Mouse (Mus musculus): ENCODE data around the gene Gas7. TPM values are rescaled to one million over a fixed set of nuclear protein-coding genes. Genes with fewer than 3 reads are reported as not detected.

Gene Gas7
- polyA plus RNA-seq, 1 experiment from 2014 or later, result 2.3 TPM

- Histone ChIP-seq H3K9me3 (ENCODE audit: control insufficient read depth, low read length) (no peaks in the 10 kb centered on the region), H3K4me2 (no peak overlapping the region), H3K4me3 (ENCODE audit: low read depth, low read length) (no peak overlapping the region), H3K4me1 (replicated peaks; ENCODE audit: control insufficient read depth, insufficient read depth, low read length) (no peaks in the 10 kb centered on the region), H3K9ac (ENCODE audit: low read depth, low read length) (no peak overlapping the region), H3K36me3 (ENCODE audit: control insufficient read depth, insufficient read depth, low read length) (no peaks in the 10 kb centered on the region), H3K27ac (ENCODE audit: low read depth, low read length) (no peak overlapping the region), H3K27me3 (replicated peaks; ENCODE audit: control insufficient read depth, insufficient read depth, low read length) (no peaks in the 10 kb centered on the region)
- DNase-seq (ENCODE audit: low spot score), result no peak
- WGBS, result 61% methylated on average over 7 of the region's 7 CpGs
- ATAC-seq (replicated peaks; ENCODE audit: low FRiP score), result no peak
These were observed 201.1 kb downstream of the Gas7 start for GRCm38 (mm10) chr11:67656366-67656765.

- H3K4me2 ChIP-seq, result no peak overlapping the region
These were observed 201.6 kb downstream of the Gas7 start for GRCm38 (mm10) chr11:67656811-67657210.

GRCm38 (mm10) chr11:67657685-67658382, 202.6 kb downstream of the Gas7 start:
- H3K9me3 ChIP-seq (ENCODE audit: control insufficient read depth, low read length), result no peaks in the 10 kb centered on the region
- H3K4me2 ChIP-seq, result no peak overlapping the region
- DNase-seq (ENCODE audit: low spot score) (no peak), ATAC-seq (replicated peaks; ENCODE audit: low FRiP score) (no peak)
- H3K4me3 ChIP-seq (ENCODE audit: low read depth, low read length), result no peak overlapping the region
- no peaks in the 10 kb centered on the region for H3K27me3 ChIP-seq (replicated peaks; ENCODE audit: control insufficient read depth, insufficient read depth, low read length)
- WGBS, result 41% methylated on average over 11 of the region's 11 CpGs
- H3K9ac ChIP-seq (ENCODE audit: low read depth, low read length), result no peak overlapping the region
- no peaks in the 10 kb centered on the region for H3K36me3 ChIP-seq (ENCODE audit: control insufficient read depth, insufficient read depth, low read length)
- no peak overlapping the region for H3K27ac ChIP-seq (ENCODE audit: low read depth, low read length)
- H3K4me1 ChIP-seq (replicated peaks; ENCODE audit: control insufficient read depth, insufficient read depth, low read length), result no peaks in the 10 kb centered on the region

More at GRCm38 (mm10) chr11:67656811-67657210, 201.6 kb downstream of the Gas7 start:
- ATAC-seq (replicated peaks; ENCODE audit: low FRiP score) (no peak), DNase-seq (ENCODE audit: low spot score) (no peak)
- Histone ChIP-seq H3K9ac (ENCODE audit: low read depth, low read length) (no peak overlapping the region), H3K27me3 (replicated peaks; ENCODE audit: control insufficient read depth, insufficient read depth, low read length) (no peaks in the 10 kb centered on the region), H3K4me1 (replicated peaks; ENCODE audit: control insufficient read depth, insufficient read depth, low read length) (no peaks in the 10 kb centered on the region), H3K9me3 (ENCODE audit: control insufficient read depth, low read length) (no peaks in the 10 kb centered on the region), H3K36me3 (ENCODE audit: control insufficient read depth, insufficient read depth, low read length) (no peaks in the 10 kb centered on the region), H3K27ac (ENCODE audit: low read depth, low read length) (no peak overlapping the region), H3K4me3 (ENCODE audit: low read depth, low read length) (no peak overlapping the region)
- WGBS, result 77% methylated on average over 9 of the region's 9 CpGs

GRCm38 (mm10) chr11:67661465-67661864, 206.2 kb downstream of the Gas7 start:
- Histone ChIP-seq H3K27ac (ENCODE audit: low read depth, low read length) (no peak overlapping the region), H3K9ac (ENCODE audit: low read depth, low read length) (no peak overlapping the region), H3K9me3 (ENCODE audit: control insufficient read depth, low read length) (no peaks in the 10 kb centered on the region), H3K4me3 (ENCODE audit: low read depth, low read length) (no peak overlapping the region), H3K27me3 (replicated peaks; ENCODE audit: control insufficient read depth, insufficient read depth, low read length) (no peaks in the 10 kb centered on the region), H3K36me3 (ENCODE audit: control insufficient read depth, insufficient read depth, low read length) (no peaks in the 10 kb centered on the region), H3K4me1 (replicated peaks; ENCODE audit: control insufficient read depth, insufficient read depth, low read length) (no peaks in the 10 kb centered on the region), H3K4me2 (no peak overlapping the region)
- DNase-seq (ENCODE audit: low spot score) (no peak), ATAC-seq (replicated peaks; ENCODE audit: low FRiP score) (no peak)
- 85% methylated on average over 8 of the region's 8 CpGs for WGBS

- Histone ChIP-seq H3K4me1 (replicated peaks; ENCODE audit: control insufficient read depth, insufficient read depth, low read length) (no peaks in the 10 kb centered on the region), H3K27me3 (replicated peaks; ENCODE audit: control insufficient read depth, insufficient read depth, low read length) (no peaks in the 10 kb centered on the region), H3K27ac (ENCODE audit: low read depth, low read length) (no peak overlapping the region), H3K4me2 (no peak overlapping the region), H3K9me3 (ENCODE audit: control insufficient read depth, low read length) (no peaks in the 10 kb centered on the region), H3K4me3 (ENCODE audit: low read depth, low read length) (no peak overlapping the region), H3K36me3 (ENCODE audit: control insufficient read depth, insufficient read depth, low read length) (no peaks in the 10 kb centered on the region), H3K9ac (ENCODE audit: low read depth, low read length) (no peak overlapping the region)
- ATAC-seq (replicated peaks; ENCODE audit: low FRiP score) (no peak), DNase-seq (ENCODE audit: low spot score) (no peak)
- 89% methylated on average over 4 of the region's 4 CpGs for WGBS
These were observed 208.2 kb downstream of the Gas7 start for GRCm38 (mm10) chr11:67663437-67663836.

- Histone ChIP-seq H3K27me3 (replicated peaks; ENCODE audit: control insufficient read depth, insufficient read depth, low read length) (no peaks in the 10 kb centered on the region), H3K9me3 (ENCODE audit: control insufficient read depth, low read length) (no peaks in the 10 kb centered on the region), H3K27ac (ENCODE audit: low read depth, low read length) (no peak overlapping the region), H3K9ac (ENCODE audit: low read depth, low read length) (no peak overlapping the region), H3K4me1 (replicated peaks; ENCODE audit: control insufficient read depth, insufficient read depth, low read length) (no peaks in the 10 kb centered on the region), H3K4me2 (no peak overlapping the region), H3K36me3 (ENCODE audit: control insufficient read depth, insufficient read depth, low read length) (no peaks in the 10 kb centered on the region), H3K4me3 (ENCODE audit: low read depth, low read length) (no peak overlapping the region)
- DNase-seq (ENCODE audit: low spot score) (no peak), ATAC-seq (replicated peaks; ENCODE audit: low FRiP score) (no peak)
- WGBS, result 72% methylated on average over 3 of the region's 3 CpGs
These were observed 209.0 kb downstream of the Gas7 start for GRCm38 (mm10) chr11:67664261-67664660.

GRCm38 (mm10) chr11:67664918-67665317, 209.7 kb downstream of the Gas7 start:
- H3K27me3 ChIP-seq (replicated peaks; ENCODE audit: control insufficient read depth, insufficient read depth, low read length), result no peaks in the 10 kb centered on the region
- ATAC-seq (replicated peaks; ENCODE audit: low FRiP score) (no peak), DNase-seq (ENCODE audit: low spot score) (no peak)
- H3K36me3 ChIP-seq (ENCODE audit: control insufficient read depth, insufficient read depth, low read length), result no peaks in the 10 kb centered on the region
- H3K4me2 ChIP-seq, result no peak overlapping the region
- H3K4me3 ChIP-seq (ENCODE audit: low read depth, low read length), result no peak overlapping the region
- WGBS, result 86% methylated on average over 6 of the region's 6 CpGs
- H3K27ac ChIP-seq (ENCODE audit: low read depth, low read length), result no peak overlapping the region
- no peak overlapping the region for H3K9ac ChIP-seq (ENCODE audit: low read depth, low read length)
- H3K9me3 ChIP-seq (ENCODE audit: control insufficient read depth, low read length), result no peaks in the 10 kb centered on the region
- no peaks in the 10 kb centered on the region for H3K4me1 ChIP-seq (replicated peaks; ENCODE audit: control insufficient read depth, insufficient read depth, low read length)

- Histone ChIP-seq H3K4me3 (ENCODE audit: low read depth, low read length) (no peak overlapping the region), H3K4me1 (replicated peaks; ENCODE audit: control insufficient read depth, insufficient read depth, low read length) (no peaks in the 10 kb centered on the region), H3K9ac (ENCODE audit: low read depth, low read length) (no peak overlapping the region), H3K36me3 (ENCODE audit: control insufficient read depth, insufficient read depth, low read length) (no peaks in the 10 kb centered on the region), H3K4me2 (no peak overlapping the region), H3K9me3 (ENCODE audit: control insufficient read depth, low read length) (no peaks in the 10 kb centered on the region), H3K27ac (ENCODE audit: low read depth, low read length) (no peak overlapping the region), H3K27me3 (replicated peaks; ENCODE audit: control insufficient read depth, insufficient read depth, low read length) (no peaks in the 10 kb centered on the region)
- 69% methylated on average over 5 of the region's 5 CpGs for WGBS
- DNase-seq (ENCODE audit: low spot score), result no peak
- ATAC-seq (replicated peaks; ENCODE audit: low FRiP score), result no peak
These were observed 210.9 kb downstream of the Gas7 start for GRCm38 (mm10) chr11:67666129-67666528.

- no peaks in the 10 kb centered on the region for H3K4me1 ChIP-seq (replicated peaks; ENCODE audit: control insufficient read depth, insufficient read depth, low read length)
- H3K4me2 ChIP-seq, result no peak overlapping the region
- no peaks in the 10 kb centered on the region for H3K9me3 ChIP-seq (ENCODE audit: control insufficient read depth, low read length)
- DNase-seq (ENCODE audit: low spot score) (no peak), ATAC-seq (replicated peaks; ENCODE audit: low FRiP score) (no peak)
- WGBS, result 86% methylated on average over 13 of the region's 13 CpGs
- no peaks in the 10 kb centered on the region for H3K36me3 ChIP-seq (ENCODE audit: control insufficient read depth, insufficient read depth, low read length)
- H3K27ac ChIP-seq (ENCODE audit: low read depth, low read length), result no peak overlapping the region
- no peak overlapping the region for H3K4me3 ChIP-seq (ENCODE audit: low read depth, low read length)
- no peak overlapping the region for H3K9ac ChIP-seq (ENCODE audit: low read depth, low read length)
- no peaks in the 10 kb centered on the region for H3K27me3 ChIP-seq (replicated peaks; ENCODE audit: control insufficient read depth, insufficient read depth, low read length)
These were observed 212.5 kb downstream of the Gas7 start for GRCm38 (mm10) chr11:67667531-67668332.
